Mouse (Mus musculus) forebrain, embryonic 10.5 days (tissue): ENCODE measurements around the gene Hspa8. TPM values are rescaled to one million over a fixed set of nuclear protein-coding genes. Genes with fewer than 3 reads are reported as not detected.

ENCODE experiments used
- DNase-seq: peaks from one replicate; pipeline ENCODE4 v3.0.0-alpha.2; 2017; ENCODE audit warnings: low spot score; ENCODE audit errors: extremely low spot score
- H3K27ac ChIP-seq: fragments of 300-500 bp; sonication (generic); 2 replicates; pipeline ENCODE4 v1.5.1; 2016; ENCODE audit warnings: mild to moderate bottlenecking
- H3K27me3 ChIP-seq: fragments of 300-500 bp; sonication (generic); 2 replicates; pipeline ENCODE4 v1.6.1; 2016; ENCODE audit warnings: mild to moderate bottlenecking; ENCODE audit not compliant: poor library complexity, severe bottlenecking
- H3K36me3 ChIP-seq: fragments of 300-500 bp; sonication (generic); replicated peaks from 2 replicates; pipeline ENCODE4 v1.6.1; 2016; ENCODE audit warnings: mild to moderate bottlenecking, moderate library complexity
- H3K4me1 ChIP-seq: fragments of 300-500 bp; sonication (generic); 2 replicates; pipeline ENCODE4 v1.6.1; 2016
- H3K4me3 ChIP-seq: fragments of 300-500 bp; sonication (generic); 2 replicates; pipeline ENCODE4 v1.5.1; 2016; ENCODE audit warnings: mild to moderate bottlenecking, moderate library complexity
- H3K9me3 ChIP-seq: fragments of 300-500 bp; sonication (generic); 2 replicates; pipeline ENCODE4 v1.6.1; 2016; ENCODE audit warnings: mild to moderate bottlenecking, moderate library complexity
- WGBS: fragments of 180-500 bp; shearing (Covaris S2); methylation state at CpG from one replicate; pipeline ENCODE4 v1.1.7; 2016; 5-methylcytosine and 5-hydroxymethylcytosine counted together
- polyA plus RNA-seq: library from polyadenylated mRNA; unstranded; fragments of >200 nt; fragmentation: Nextera tagmentation; extraction: Ambion mirVana; gene quantifications from 2 replicates; pipeline ENCODE4 v1.2.1, GENCODE M21; 2016

The Hspa8 gene
- polyA plus RNA-seq, 1 experiment from 2014 or later = 3,411 TPM

GRCm38 (mm10) chr9:40805263-40805662 lies 4.5 kb downstream of the Hspa8 start:
- Histone ChIP-seq H3K27ac (no peak overlapping the region), H3K4me1 (peaks cover 59% of the 10 kb centered on the region), H3K36me3 (peaks cover 62% of the 10 kb centered on the region), H3K4me3 (peak overlapping the region; percentile 20), H3K27me3 (no peaks in the 10 kb centered on the region), H3K9me3 (no peaks in the 10 kb centered on the region)
- 22% methylated on average over 2 of the region's 2 CpGs for WGBS
- peak; percentile 63 for DNase-seq

GRCm38 (mm10) chr9:40806440-40807288 lies 5.9 kb downstream of the Hspa8 start:
- Histone ChIP-seq H3K9me3 (no peaks in the 10 kb centered on the region), H3K4me1 (peaks cover 59% of the 10 kb centered on the region), H3K36me3 (peaks cover 57% of the 10 kb centered on the region), H3K27ac (peak overlapping the region; percentile 40; the same call in 1 of the 2 replicates), H3K4me3 (0 out of 2 replicates have a peak overlapping the region, but pooled peaks have one; percentile 2), H3K27me3 (no peaks in the 10 kb centered on the region)
- DNase-seq = no peak
- 30% methylated on average over 5 of the region's 5 CpGs for whole genome bisulfite sequencing

- Histone ChIP-seq H3K27me3 (no peaks in the 10 kb centered on the region), H3K4me1 (peaks cover 59% of the 10 kb centered on the region), H3K4me3 (no peak overlapping the region), H3K9me3 (no peaks in the 10 kb centered on the region), H3K27ac (no peak overlapping the region; the same call in 1 of the 2 replicates), H3K36me3 (peaks cover 50% of the 10 kb centered on the region)
- DNase-seq = no peak
- 35% methylated on average over 11 of the region's 11 CpGs for WGBS
These were observed 6.6 kb downstream of the Hspa8 start for GRCm38 (mm10) chr9:40807289-40807920.

- peaks cover 59% of the 10 kb centered on the region for H3K4me1 ChIP-seq
- no peak for DNase-seq
- no peaks in the 10 kb centered on the region for H3K27me3 ChIP-seq
- H3K4me3 ChIP-seq = no peak overlapping the region; the same call in 1 of the 2 replicates
- 29% methylated on average over 16 of the region's 16 CpGs for whole genome bisulfite sequencing
- peak overlapping the region; percentile 36; the same call in 1 of the 2 replicates for H3K27ac ChIP-seq
- H3K9me3 ChIP-seq = no peaks in the 10 kb centered on the region
- peaks cover 46% of the 10 kb centered on the region for H3K36me3 ChIP-seq
These were observed 7.5 kb downstream of the Hspa8 start for GRCm38 (mm10) chr9:40808061-40808906.

DNA sequence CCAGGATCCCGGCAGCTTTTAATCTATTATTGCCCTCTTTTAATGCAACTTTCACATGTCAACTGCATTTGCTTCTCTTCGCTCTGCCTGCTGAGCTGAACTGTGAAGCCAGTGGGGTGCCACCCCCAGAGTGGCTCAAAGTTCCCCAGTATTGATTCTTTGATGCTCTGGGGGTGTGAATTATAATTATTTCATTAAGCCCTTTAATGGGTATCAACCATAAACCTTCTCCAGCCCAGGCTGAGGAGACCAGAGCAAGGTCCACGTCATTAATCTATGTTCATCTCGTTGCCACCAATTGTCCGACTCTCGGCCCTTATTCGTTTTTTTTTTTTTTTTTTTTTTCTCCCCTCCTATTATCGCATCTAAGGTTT lies 8.1 kb downstream of the Hspa8 start:
- DNase-seq = no peak
- H3K27ac ChIP-seq = 0 out of 2 replicates have a peak overlapping the region, but pooled peaks have one; percentile 15
- WGBS = 51% methylated on average over 8 of the region's 8 CpGs

GRCm38 (mm10) chr9:40811860-40812259 lies 11.1 kb downstream of the Hspa8 start:
- Histone ChIP-seq H3K9me3 (no peaks in the 10 kb centered on the region), H3K4me1 (peaks cover 27% of the 10 kb centered on the region), H3K36me3 (peaks cover 11% of the 10 kb centered on the region), H3K27ac (no peak overlapping the region), H3K27me3 (no peaks in the 10 kb centered on the region), H3K4me3 (no peak overlapping the region)
- no peak for DNase-seq
- WGBS = 52% methylated on average over 2 of the region's 2 CpGs

More for the DNA sequence above, 8.1 kb downstream of the Hspa8 start:
- no peaks in the 10 kb centered on the region for H3K9me3 ChIP-seq
- H3K36me3 ChIP-seq = peaks cover 40% of the 10 kb centered on the region
- peaks cover 53% of the 10 kb centered on the region for H3K4me1 ChIP-seq
- H3K4me3 ChIP-seq = no peak overlapping the region; the same call in 1 of the 2 replicates
- H3K27me3 ChIP-seq = no peaks in the 10 kb centered on the region

DNA sequence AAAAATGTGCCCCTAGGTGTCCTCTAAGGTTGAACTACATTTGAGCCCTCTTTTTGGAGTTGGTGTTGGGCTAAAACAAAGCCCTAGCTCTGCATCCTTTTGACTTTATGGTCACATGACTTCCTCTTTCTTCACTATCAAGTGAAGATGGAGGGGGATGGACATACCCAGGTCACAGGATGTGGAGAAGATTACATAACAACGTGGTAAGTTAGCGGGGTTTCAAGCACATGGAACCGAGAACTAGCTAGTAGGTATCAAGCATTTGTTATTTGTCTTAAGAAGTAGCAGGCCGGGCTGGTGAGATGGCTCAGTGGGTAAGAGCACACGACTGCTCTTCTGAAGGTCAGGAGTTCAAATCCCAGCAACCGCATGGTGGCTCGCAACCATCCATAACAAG lies 13.3 kb downstream of the Hspa8 start:
- no peak overlapping the region for H3K4me3 ChIP-seq
- H3K27ac ChIP-seq = no peak overlapping the region
- no peaks in the 10 kb centered on the region for H3K9me3 ChIP-seq
- peaks cover 5% of the 10 kb centered on the region for H3K4me1 ChIP-seq
- no peak for DNase-seq
- 0 out of 2 replicates have a peak, but pooled peaks cover 2% of the 10 kb centered on the region for H3K36me3 ChIP-seq
- WGBS = 91% methylated on average over 7 of the region's 7 CpGs
- no peaks in the 10 kb centered on the region for H3K27me3 ChIP-seq

DNA sequence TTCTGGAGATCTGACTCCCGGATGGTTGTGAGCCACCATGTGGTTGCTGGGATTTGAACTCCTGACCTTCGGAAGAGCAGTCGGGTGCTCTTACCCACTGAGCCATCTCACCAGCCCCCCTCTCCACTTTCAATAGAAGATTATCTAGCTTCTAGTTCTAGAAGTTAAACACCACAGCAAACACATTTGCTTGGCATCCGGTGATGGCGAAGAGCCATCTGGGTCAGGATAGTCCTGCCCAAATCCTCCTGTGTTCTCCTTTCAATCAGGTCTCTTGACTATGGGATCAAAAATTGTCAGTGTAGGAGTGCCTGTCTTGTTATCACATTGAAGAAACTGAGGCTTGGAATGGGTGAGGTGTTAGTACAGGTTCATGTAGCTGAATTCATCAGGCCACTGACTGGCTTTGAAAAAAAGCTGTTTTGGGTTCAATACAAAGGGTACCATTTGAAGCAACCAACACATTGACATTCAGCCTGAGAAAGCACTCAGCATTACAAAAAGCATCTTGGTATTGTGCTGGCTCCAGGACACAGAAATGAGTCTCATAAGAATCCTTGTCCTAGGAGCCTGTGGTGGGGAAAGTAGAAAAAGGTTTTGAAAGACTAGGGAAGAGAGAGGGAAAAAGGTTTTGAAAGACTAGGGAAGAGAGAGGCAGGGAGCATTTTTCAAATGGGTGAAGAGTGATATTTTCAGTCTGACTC lies 16.7 kb downstream of the Hspa8 start:
- Histone ChIP-seq H3K4me3 (no peak overlapping the region), H3K9me3 (no peaks in the 10 kb centered on the region), H3K27me3 (peaks cover 6% of the 10 kb centered on the region; the same call in 1 of the 2 replicates), H3K36me3 (0 out of 2 replicates have a peak, but pooled peaks cover 2% of the 10 kb centered on the region), H3K4me1 (peaks cover 11% of the 10 kb centered on the region), H3K27ac (no peak overlapping the region)
- no peak for DNase-seq
- 90% methylated on average over 5 of the region's 5 CpGs for WGBS

DNA sequence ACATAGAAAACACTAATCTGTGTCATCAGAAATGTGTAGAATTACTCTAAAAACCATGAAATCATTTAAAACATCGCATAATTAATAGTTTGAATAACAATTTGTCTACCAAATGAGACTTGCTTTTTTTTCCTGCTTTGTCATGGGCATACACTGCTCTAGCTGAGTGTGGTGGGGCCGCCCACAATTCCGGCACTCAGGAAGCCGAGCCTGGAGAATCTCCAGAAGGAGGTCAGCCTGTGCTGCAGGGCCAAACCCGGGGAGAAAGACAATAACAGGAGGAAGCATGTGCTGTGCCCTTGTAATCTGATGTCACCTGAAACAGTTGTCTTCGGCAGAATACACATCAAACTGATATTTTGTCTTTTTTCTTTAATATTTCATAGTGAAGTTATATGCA lies 24.8 kb downstream of the Hspa8 start:
- Histone ChIP-seq H3K4me1 (peaks cover 19% of the 10 kb centered on the region), H3K9me3 (no peaks in the 10 kb centered on the region), H3K27me3 (peaks cover 21% of the 10 kb centered on the region), H3K4me3 (no peak overlapping the region), H3K36me3 (no peaks in the 10 kb centered on the region), H3K27ac (no peak overlapping the region)
- DNase-seq = no peak
- WGBS = 51% methylated on average over 6 of the region's 6 CpGs

GRCm38 (mm10) chr9:40827366-40827765 lies 26.6 kb downstream of the Hspa8 start:
- no peak overlapping the region for H3K27ac ChIP-seq
- peaks cover 21% of the 10 kb centered on the region for H3K27me3 ChIP-seq
- no peak overlapping the region for H3K4me3 ChIP-seq
- WGBS = 86% methylated on average over 4 of the region's 4 CpGs
- no peak for DNase-seq
- no peaks in the 10 kb centered on the region for H3K9me3 ChIP-seq
- H3K4me1 ChIP-seq = peaks cover 9% of the 10 kb centered on the region; the same call in 1 of the 2 replicates
- H3K36me3 ChIP-seq = no peaks in the 10 kb centered on the region

DNA sequence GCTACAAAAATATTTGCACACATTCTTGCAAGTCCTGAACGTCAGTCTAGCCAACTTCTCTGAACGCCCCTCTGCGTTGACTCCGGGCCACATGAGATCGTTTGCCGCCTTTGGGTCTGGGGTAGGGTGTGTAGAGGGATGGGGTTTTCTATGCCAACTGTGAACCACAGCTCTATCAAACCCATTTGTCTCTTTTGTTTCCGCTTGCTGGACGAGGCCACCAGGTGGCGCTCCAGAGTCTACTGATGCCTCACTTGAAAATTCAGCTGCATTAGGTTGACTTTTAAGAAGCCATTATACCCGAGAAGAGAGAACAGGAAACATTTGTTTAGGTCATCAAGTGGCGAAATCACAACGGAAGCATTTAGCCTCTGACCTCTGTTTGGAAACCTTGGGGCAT lies 33.8 kb downstream of the Hspa8 start:
- 10% methylated on average over 12 of the region's 12 CpGs for WGBS
- peaks cover 11% of the 10 kb centered on the region; the same call in 1 of the 2 replicates for H3K4me1 ChIP-seq
- no peaks in the 10 kb centered on the region for H3K9me3 ChIP-seq
- no peaks in the 10 kb centered on the region for H3K36me3 ChIP-seq
- H3K27me3 ChIP-seq = peaks cover 39% of the 10 kb centered on the region
- H3K27ac ChIP-seq = no peak overlapping the region
- H3K4me3 ChIP-seq = no peak overlapping the region
- DNase-seq = peak; percentile 82

DNA sequence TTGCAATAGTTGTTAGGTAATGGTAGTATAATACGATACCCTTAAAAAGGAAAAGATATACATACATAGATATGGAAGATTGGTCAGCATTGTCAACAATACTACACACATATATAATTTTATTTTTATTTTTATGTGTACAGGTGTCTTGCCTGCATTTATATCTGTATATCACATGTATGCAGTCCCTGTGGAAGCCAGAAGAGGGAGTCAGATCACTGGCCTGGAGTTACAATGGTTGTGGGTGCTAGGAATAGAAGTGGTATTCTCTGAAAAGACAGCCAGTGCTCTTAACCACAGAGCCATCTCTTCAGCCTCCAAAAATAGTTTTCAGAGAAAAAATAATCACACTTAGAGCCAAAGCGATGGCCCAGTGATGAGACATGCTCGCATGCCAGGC lies 35.9 kb downstream of the Hspa8 start:
- no peaks in the 10 kb centered on the region for H3K36me3 ChIP-seq
- H3K9me3 ChIP-seq = no peaks in the 10 kb centered on the region
- no peak for DNase-seq
- 88% methylated on average over 3 of the region's 3 CpGs for WGBS
- H3K27me3 ChIP-seq = peaks cover 55% of the 10 kb centered on the region
- no peak overlapping the region for H3K4me3 ChIP-seq
- H3K27ac ChIP-seq = no peak overlapping the region
- H3K4me1 ChIP-seq = peaks cover 11% of the 10 kb centered on the region; the same call in 1 of the 2 replicates
